ENCODE assay signal across 10 mouse cellular contexts in genomic region chr12:26403372-26404125, GRCm38 (mm10). TPM values are rescaled to one million over a fixed set of nuclear protein-coding genes. Genes with fewer than 3 reads are reported as not detected.
DNase-seq lines count a peak whose midpoint lies in the region; ATAC-seq and TF ChIP-seq lines count a peak whose summit lies in the region.
"Had no signal": no experiment of that assay in that cellular context is flagged by ENCODE, and none has a peak within 500 bp of the region (broad histone marks: within the 10 kb centered on the region; RNA-seq: fewer than 3 reads in every experiment).

No protein-coding gene starts in this region.

- no peaks in the 10 kb centered on the region for H3K9me3 ChIP-seq in kidney, embryonic 15.5 days (replicated peaks)
- H3K9me3 ChIP-seq in stomach, embryonic 16.5 days (replicated peaks; ENCODE audit: control insufficient read depth, low read length): no peaks in the 10 kb centered on the region
- H3K9me3 ChIP-seq: hindbrain, embryonic 15.5 days had no signal

- peaks cover 37% of the 10 kb centered on the region for H3K4me1 ChIP-seq in lung, adult 2 months (ENCODE audit: control insufficient read depth, insufficient read depth, low read length)
- H3K4me1 ChIP-seq in kidney, embryonic 15.5 days: peaks cover 64% of the 10 kb centered on the region
- H3K4me1 ChIP-seq in stomach, embryonic 16.5 days (ENCODE audit: control insufficient read depth, insufficient read depth, low read length): peaks cover 21% of the 10 kb centered on the region

- 43% methylated on average over 16 of the region's 16 CpGs for WGBS in lung, adult 2 months
- 61% methylated on average over 16 of the region's 16 CpGs for WGBS in kidney, embryonic 15.5 days
- 68% methylated on average over 16 of the region's 16 CpGs for WGBS in stomach, embryonic 16.5 days

- intact Hi-C loops in left cerebral cortex, postnatal 10 days (cut with DNase I): no loop called here

- H3K27me3 ChIP-seq in kidney, embryonic 15.5 days: no peaks in the 10 kb centered on the region
- H3K27me3 ChIP-seq in stomach, embryonic 16.5 days (ENCODE audit: control insufficient read depth, insufficient read depth, low read length): no peaks in the 10 kb centered on the region
- H3K27me3 ChIP-seq: hindbrain, embryonic 15.5 days had no signal

- H3K27ac ChIP-seq in kidney, embryonic 15.5 days: peak overlapping the region; percentile 51
- H3K27ac ChIP-seq in stomach, embryonic 16.5 days (ENCODE audit: low read length): peak overlapping the region; percentile 62

- DNase-seq in lung, adult 18-20 months: peak; percentile 45 to 49
- no peak for DNase-seq in lung, adult 2 months
- DNase-seq in gastrocnemius, adult 8-10 months (ENCODE audit: low spot score in 2 of 2): peak; percentile 28 to 30
- DNase-seq in MN1 (ENCODE audit: low spot score): no peak
- no peak for DNase-seq in left cerebral cortex, postnatal 10 days (ENCODE audit: extremely low spot score in 1 of 2, low spot score in 2 of 2)
- DNase-seq: thymus, adult 18-20 months had no signal

- H3K4me3 ChIP-seq in lung, adult 2 months (replicated peaks; ENCODE audit: extremely low read depth, low read depth, low read length): no peak overlapping the region
- no peak overlapping the region for H3K4me3 ChIP-seq in kidney, embryonic 15.5 days (replicated peaks)
- H3K4me3 ChIP-seq in stomach, embryonic 16.5 days (replicated peaks; ENCODE audit: low read length): no peak overlapping the region
- H3K4me3 ChIP-seq: hindbrain, embryonic 15.5 days had no signal

- TF ChIP-seq POLR2A in lung, adult 2 months (IDR thresholded peaks at IDR 0.05; ENCODE audit: borderline replicate concordance, extremely low read depth, low read depth, low read length): no peak

- H3K36me3 ChIP-seq in kidney, embryonic 15.5 days: peaks cover 13% of the 10 kb centered on the region
- H3K36me3 ChIP-seq in stomach, embryonic 16.5 days (ENCODE audit: control insufficient read depth, insufficient read depth, low read length): no peaks in the 10 kb centered on the region; the same call in 1 of the 2 replicates

- no peak overlapping the region for H3K9ac ChIP-seq in kidney, embryonic 15.5 days
- H3K9ac ChIP-seq in stomach, embryonic 16.5 days (ENCODE audit: low read length): no peak overlapping the region
- H3K9ac ChIP-seq: hindbrain, embryonic 15.5 days had no signal

- no peak overlapping the region for H3K4me2 ChIP-seq in kidney, embryonic 15.5 days
- H3K4me2 ChIP-seq in stomach, embryonic 16.5 days (ENCODE audit: low read depth, low read length): no peak overlapping the region
- H3K4me2 ChIP-seq: hindbrain, embryonic 15.5 days had no signal

- TF ChIP-seq CTCF in lung, adult 2 months (IDR thresholded peaks at IDR 0.05; ENCODE audit: insufficient read depth, low read length): no peak

- no peak for ATAC-seq in kidney, embryonic 15.5 days (replicated peaks; ENCODE audit: low FRiP score)
- no peak for ATAC-seq in stomach, embryonic 16.5 days (ENCODE audit: insufficient read depth, low FRiP score)
- ATAC-seq in activated CD4-positive, CD25-positive, alpha-beta regulatory T cell, adult 4 months: no peak

RNA-seq across cellular contexts. Expression of gene Rnf144a, which starts 11.5 kb away (rescaled TPM):
- polyA plus RNA-seq in lung, adult 2 months (2012; rRNA removed): 76.2 and 128 TPM in 2 replicates
- 1 to 10 TPM; 2.3 to 3.1 (median 3.0) TPM for total RNA-seq in gastrocnemius, adult 8-10 months (2022)
- polyA plus RNA-seq in kidney, embryonic 15.5 days (2015; fragmentation: Nextera tagmentation; extraction: Ambion mirVana): 35.6 and 36.1 TPM in 2 replicates
- 18.3 and 19.6 TPM in 2 replicates for polyA plus RNA-seq in stomach, embryonic 16.5 days (2015; fragmentation: Nextera tagmentation; extraction: Ambion mirVana)
- 1 to 10 TPM; 3.2 to 5.1 TPM for polyA plus RNA-seq in activated CD4-positive, CD25-positive, alpha-beta regulatory T cell, adult 4 months (2017; shearing (Covaris generic))
- total RNA-seq in left cerebral cortex, postnatal 10 days (2021): 10 to 100 TPM; 37.2 to 37.7 TPM

RNA-seq across cellular contexts. Expression of gene Rsad2, which starts 52.7 kb away (rescaled TPM):
- polyA plus RNA-seq in lung, adult 2 months (2012; rRNA removed): 1.4 and 1.8 TPM in 2 replicates
- total RNA-seq in gastrocnemius, adult 8-10 months (2022): 1 to 10 TPM in 1 of 4 experiments, under 1 TPM in 3; 0.27 to 1.1 (median 0.49) TPM
- 18.9 and 22.2 TPM in 2 replicates for polyA plus RNA-seq in kidney, embryonic 15.5 days (2015; fragmentation: Nextera tagmentation; extraction: Ambion mirVana)
- polyA plus RNA-seq in stomach, embryonic 16.5 days (2015; fragmentation: Nextera tagmentation; extraction: Ambion mirVana): 1.2 and 1.4 TPM in 2 replicates
- 1 to 10 TPM; 2.7 to 3.6 TPM for polyA plus RNA-seq in activated CD4-positive, CD25-positive, alpha-beta regulatory T cell, adult 4 months (2017; shearing (Covaris generic))
- total RNA-seq in left cerebral cortex, postnatal 10 days (2021): under 1 TPM; 0.32 to 0.54 TPM

Comparison
In these comparisons a context has a peak if more than half of its experiments do, and no peak if none do; other contexts are left out.
1. DNase-seq: peak in lung, adult 18-20 months (2 of 2) and gastrocnemius, adult 8-10 months (2 of 2); none in lung, adult 2 months (single experiment), MN1 (single experiment) and left cerebral cortex, postnatal 10 days (0 of 2).